Mouse (Mus musculus) embryonic facial prominence, embryonic 13.5 days (tissue): ENCODE results near the gene Srrm3. TPM values are rescaled to one million over a fixed set of nuclear protein-coding genes. Genes with fewer than 3 reads are reported as not detected.

Experiments
- ATAC-seq: fragments of 200-750 bp; cut with Nextera tagmentation; 2 replicates; pipeline ENCODE4 v1.8.0; 2017; ENCODE audit warnings: low read depth; ENCODE audit not compliant: insufficient number of reproducible peaks, insufficient read depth, low FRiP score, low TSS enrichment
- H3K27ac ChIP-seq: fragments of 300-500 bp; sonication (generic); 2 replicates; pipeline ENCODE4 v1.5.1; 2015; ENCODE audit warnings: moderate library complexity, mild to moderate bottlenecking, inconsistent platforms
- H3K27me3 ChIP-seq: fragments of 300-500 bp; sonication (generic); 2 replicates; pipeline ENCODE4 v1.6.1; 2015; ENCODE audit warnings: mild to moderate bottlenecking, inconsistent platforms
- H3K36me3 ChIP-seq: fragments of 300-500 bp; sonication (generic); 2 replicates; pipeline ENCODE4 v1.6.1; 2015; ENCODE audit warnings: mild to moderate bottlenecking, inconsistent platforms
- H3K4me1 ChIP-seq: fragments of 300-500 bp; sonication (generic); 2 replicates; pipeline ENCODE4 v1.6.1; 2015; ENCODE audit warnings: inconsistent platforms
- H3K4me2 ChIP-seq: fragments of 300-500 bp; sonication (generic); 2 replicates; pipeline ENCODE4 v1.6.1; 2015; ENCODE audit warnings: moderate library complexity, mild to moderate bottlenecking, inconsistent platforms
- H3K4me3 ChIP-seq: fragments of 300-500 bp; sonication (generic); 2 replicates; pipeline ENCODE4 v1.5.1; 2015; ENCODE audit warnings: mild to moderate bottlenecking, inconsistent platforms
- H3K9ac ChIP-seq: fragments of 300-500 bp; sonication (generic); 2 replicates; pipeline ENCODE4 v1.6.1; 2015; ENCODE audit warnings: mild to moderate bottlenecking, inconsistent platforms
- H3K9me3 ChIP-seq: fragments of 300-500 bp; sonication (generic); 2 replicates; pipeline ENCODE4 v1.6.1; 2016; ENCODE audit warnings: inconsistent platforms
- WGBS: fragments of 180-500 bp; shearing (Covaris S2); methylation state at CpG from one replicate; pipeline ENCODE4 v1.1.7; 2015; ENCODE audit warnings: mixed read lengths; 5-methylcytosine and 5-hydroxymethylcytosine counted together
- polyA plus RNA-seq: library from polyadenylated mRNA; unstranded; fragments of >200 nt; fragmentation: Nextera tagmentation; extraction: Ambion mirVana; gene quantifications from 2 replicates; pipeline ENCODE4 v1.2.1, GENCODE M21; 2015

The Srrm3 gene
- polyA plus RNA-seq, 1 experiment from 2014 or later: 1.1 TPM

DNA sequence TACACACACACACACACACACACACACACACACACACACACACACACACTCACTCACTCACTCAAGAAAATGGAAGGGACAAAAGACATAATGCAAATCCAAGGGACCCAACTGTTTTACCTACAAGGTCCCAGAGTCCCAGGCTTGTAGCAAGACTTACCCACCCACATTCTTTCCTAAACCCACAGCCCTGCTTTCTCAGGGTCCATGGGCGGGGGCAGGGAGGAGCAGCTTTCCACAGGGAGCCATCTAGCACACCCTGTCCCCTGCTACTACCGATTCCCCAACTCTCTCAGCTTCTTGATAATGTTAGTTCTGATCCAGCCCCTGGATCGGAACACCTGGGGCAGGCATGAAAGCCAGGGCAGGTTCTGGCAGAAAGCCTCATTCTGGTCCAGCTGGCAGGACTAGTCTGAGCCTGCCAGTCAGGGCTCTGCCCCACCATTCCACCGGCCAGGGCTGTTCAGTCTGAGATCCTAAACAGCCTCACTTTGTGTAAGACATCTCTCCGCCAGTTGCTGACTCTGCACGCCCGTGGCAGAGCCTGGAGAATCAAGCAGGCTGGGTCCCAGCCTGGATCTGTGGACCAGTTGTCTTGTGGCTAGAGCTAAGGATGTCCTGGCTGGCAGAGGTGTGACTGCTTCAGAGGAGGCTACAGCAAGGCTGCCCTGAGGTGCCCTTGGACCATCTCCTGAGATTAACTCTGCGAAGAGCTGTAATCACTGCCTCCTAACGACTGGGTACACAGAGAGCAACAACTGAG is 86.1 kb downstream of the Srrm3 start:
- peak overlapping the region; percentile 46 for H3K9ac ChIP-seq
- ATAC-seq: no peak; the same call in 1 of the 2 replicates
- H3K4me1 ChIP-seq: peaks cover 24% of the 10 kb centered on the region
- H3K4me3 ChIP-seq: no peak overlapping the region
- WGBS: 41% methylated on average over 9 of the region's 9 CpGs
- H3K27me3 ChIP-seq: peaks cover 25% of the 10 kb centered on the region
- no peaks in the 10 kb centered on the region for H3K9me3 ChIP-seq
- H3K27ac ChIP-seq: peak overlapping the region; percentile 79
- no peaks in the 10 kb centered on the region for H3K36me3 ChIP-seq
- H3K4me2 ChIP-seq: peak overlapping the region; percentile 18

DNA sequence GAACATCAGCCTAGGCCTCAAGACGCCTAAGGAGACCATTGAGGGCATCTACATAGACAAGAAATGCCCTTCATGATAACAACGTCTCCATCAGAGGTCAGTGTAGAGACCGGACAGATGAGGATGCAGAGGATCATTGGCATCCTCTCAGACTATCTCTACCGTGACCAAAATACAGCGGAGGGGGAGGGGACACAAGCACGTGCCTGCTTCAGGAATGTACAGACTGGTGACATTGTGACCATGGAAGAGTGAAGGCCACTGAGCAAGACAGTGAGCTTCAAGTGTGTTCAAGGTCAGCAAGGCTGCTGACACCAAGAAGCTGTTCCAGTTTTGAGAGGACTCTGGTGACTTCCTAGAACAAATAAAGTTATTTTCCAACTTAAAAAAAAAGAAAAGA is 88.3 kb downstream of the Srrm3 start:
- H3K4me1 ChIP-seq: peaks cover 15% of the 10 kb centered on the region; the same call in 1 of the 2 replicates
- H3K27me3 ChIP-seq: peaks cover 12% of the 10 kb centered on the region; the same call in 1 of the 2 replicates
- no peak overlapping the region for H3K9ac ChIP-seq
- no peaks in the 10 kb centered on the region for H3K9me3 ChIP-seq
- no peak overlapping the region for H3K27ac ChIP-seq
- H3K36me3 ChIP-seq: no peaks in the 10 kb centered on the region
- no peak overlapping the region for H3K4me2 ChIP-seq
- no peak for ATAC-seq
- 79% methylated on average over 6 of the region's 6 CpGs for WGBS
- H3K4me3 ChIP-seq: no peak overlapping the region

GRCm38 (mm10) chr5:135898028-135898427 is 91.3 kb downstream of the Srrm3 start:
- Histone ChIP-seq H3K4me1 (peaks cover 7% of the 10 kb centered on the region), H3K27me3 (no peaks in the 10 kb centered on the region), H3K4me3 (no peak overlapping the region), H3K36me3 (no peaks in the 10 kb centered on the region), H3K27ac (no peak overlapping the region), H3K9ac (no peak overlapping the region), H3K9me3 (no peaks in the 10 kb centered on the region), H3K4me2 (no peak overlapping the region)
- WGBS: 18% methylated on average over 3 of the region's 3 CpGs
- ATAC-seq: no peak

DNA sequence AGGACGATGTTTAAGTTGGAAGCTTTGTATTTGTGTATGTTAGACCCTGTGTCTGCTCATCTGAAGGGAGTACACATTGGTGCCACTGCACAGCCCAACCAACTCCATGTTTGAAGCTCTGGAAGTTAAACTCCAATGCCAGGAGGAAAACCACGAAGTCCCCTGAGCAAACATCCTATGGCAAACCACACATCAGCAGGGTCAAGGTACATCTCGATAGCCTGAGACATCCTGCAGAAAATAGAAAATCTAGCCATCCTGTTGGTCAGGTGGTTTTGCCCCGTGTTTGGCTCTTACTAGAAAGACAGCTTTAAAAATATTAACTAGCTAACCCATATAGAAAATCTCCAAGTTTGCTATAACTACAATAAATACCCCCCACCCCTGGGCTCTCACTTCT is 92.3 kb downstream of the Srrm3 start:
- WGBS: 86% methylated on average over 4 of the region's 4 CpGs
- H3K9me3 ChIP-seq: no peaks in the 10 kb centered on the region
- H3K36me3 ChIP-seq: no peaks in the 10 kb centered on the region
- H3K27ac ChIP-seq: no peak overlapping the region
- H3K4me2 ChIP-seq: no peak overlapping the region
- no peak for ATAC-seq
- no peak overlapping the region for H3K4me3 ChIP-seq
- H3K4me1 ChIP-seq: peaks cover 9% of the 10 kb centered on the region; the same call in 1 of the 2 replicates
- H3K27me3 ChIP-seq: no peaks in the 10 kb centered on the region
- H3K9ac ChIP-seq: no peak overlapping the region

- WGBS: 48% methylated on average over 4 of the region's 4 CpGs
Measured at GRCm38 (mm10) chr5:135899833-135900232, 93.1 kb downstream of the Srrm3 start.

DNA sequence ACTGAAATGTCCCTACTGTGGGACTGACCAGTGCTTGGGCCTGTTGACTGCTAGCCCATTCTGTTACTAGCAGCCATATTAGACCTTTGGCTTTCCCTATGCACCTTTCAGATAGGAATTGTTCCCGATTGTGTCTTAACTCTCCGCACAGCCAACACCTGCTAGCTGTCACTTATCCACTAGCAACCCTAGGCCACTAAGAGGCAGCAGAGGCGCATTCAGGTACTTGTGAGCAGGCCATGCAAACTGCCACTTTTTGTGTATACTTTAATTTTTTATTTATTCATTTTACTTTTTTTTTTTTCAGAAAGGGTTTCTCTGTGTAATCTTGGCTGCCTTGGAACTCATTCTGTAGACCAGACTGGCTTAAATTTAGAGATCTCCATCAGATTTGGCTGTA is 94.0 kb downstream of the Srrm3 start:
- peaks cover 4% of the 10 kb centered on the region; the same call in 1 of the 2 replicates for H3K36me3 ChIP-seq
- H3K9ac ChIP-seq: no peak overlapping the region
- no peaks in the 10 kb centered on the region for H3K27me3 ChIP-seq
- ATAC-seq: no peak
- no peak overlapping the region for H3K27ac ChIP-seq
- no peaks in the 10 kb centered on the region for H3K9me3 ChIP-seq
- H3K4me3 ChIP-seq: no peak overlapping the region
- H3K4me1 ChIP-seq: peaks cover 20% of the 10 kb centered on the region
- 81% methylated on average over 3 of the region's 3 CpGs for WGBS
- H3K4me2 ChIP-seq: no peak overlapping the region

More at GRCm38 (mm10) chr5:135899833-135900232, 93.1 kb downstream of the Srrm3 start:
- no peak overlapping the region for H3K4me2 ChIP-seq
- H3K9me3 ChIP-seq: no peaks in the 10 kb centered on the region
- no peaks in the 10 kb centered on the region for H3K27me3 ChIP-seq
- H3K9ac ChIP-seq: no peak overlapping the region
- peaks cover 4% of the 10 kb centered on the region; the same call in 1 of the 2 replicates for H3K36me3 ChIP-seq
- ATAC-seq: no peak
- peaks cover 17% of the 10 kb centered on the region for H3K4me1 ChIP-seq
- H3K4me3 ChIP-seq: no peak overlapping the region
- no peak overlapping the region for H3K27ac ChIP-seq

GRCm38 (mm10) chr5:135901354-135902095 is 94.8 kb downstream of the Srrm3 start:
- Histone ChIP-seq H3K4me2 (no peak overlapping the region), H3K36me3 (peaks cover 5% of the 10 kb centered on the region), H3K9ac (no peak overlapping the region), H3K27ac (no peak overlapping the region), H3K27me3 (no peaks in the 10 kb centered on the region), H3K4me3 (no peak overlapping the region), H3K9me3 (no peaks in the 10 kb centered on the region), H3K4me1 (peaks cover 25% of the 10 kb centered on the region)
- 63% methylated on average over 6 of the region's 6 CpGs for WGBS
- no peak for ATAC-seq

DNA sequence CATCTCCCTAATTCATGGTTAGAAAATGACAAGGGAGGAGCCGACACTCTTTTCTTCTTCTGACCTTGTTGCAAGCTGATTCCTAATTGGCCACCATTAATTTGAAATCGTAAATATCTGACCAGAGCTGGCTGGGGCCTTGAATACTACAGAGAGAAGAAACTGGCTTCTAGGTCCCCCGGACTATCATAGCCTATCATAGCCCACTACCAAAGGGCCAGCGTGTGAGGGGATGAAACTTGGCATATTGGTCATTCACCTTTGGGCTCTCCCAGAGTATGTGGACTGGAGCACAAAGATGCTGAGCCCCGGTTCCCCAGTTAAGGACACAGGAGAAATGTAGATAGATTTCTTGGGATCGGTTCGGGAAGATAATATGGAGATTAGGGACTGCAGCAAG is 96.4 kb downstream of the Srrm3 start:
- H3K4me3 ChIP-seq: peak overlapping the region; percentile 48
- WGBS: 29% methylated on average over 7 of the region's 7 CpGs
- peak overlapping the region; percentile 69 for H3K27ac ChIP-seq
- no peaks in the 10 kb centered on the region for H3K9me3 ChIP-seq
- ATAC-seq: no peak
- H3K4me1 ChIP-seq: peaks cover 28% of the 10 kb centered on the region
- peak overlapping the region; percentile 81 for H3K4me2 ChIP-seq
- peaks cover 21% of the 10 kb centered on the region for H3K36me3 ChIP-seq
- H3K27me3 ChIP-seq: no peaks in the 10 kb centered on the region
- peak overlapping the region; percentile 69 for H3K9ac ChIP-seq

DNA sequence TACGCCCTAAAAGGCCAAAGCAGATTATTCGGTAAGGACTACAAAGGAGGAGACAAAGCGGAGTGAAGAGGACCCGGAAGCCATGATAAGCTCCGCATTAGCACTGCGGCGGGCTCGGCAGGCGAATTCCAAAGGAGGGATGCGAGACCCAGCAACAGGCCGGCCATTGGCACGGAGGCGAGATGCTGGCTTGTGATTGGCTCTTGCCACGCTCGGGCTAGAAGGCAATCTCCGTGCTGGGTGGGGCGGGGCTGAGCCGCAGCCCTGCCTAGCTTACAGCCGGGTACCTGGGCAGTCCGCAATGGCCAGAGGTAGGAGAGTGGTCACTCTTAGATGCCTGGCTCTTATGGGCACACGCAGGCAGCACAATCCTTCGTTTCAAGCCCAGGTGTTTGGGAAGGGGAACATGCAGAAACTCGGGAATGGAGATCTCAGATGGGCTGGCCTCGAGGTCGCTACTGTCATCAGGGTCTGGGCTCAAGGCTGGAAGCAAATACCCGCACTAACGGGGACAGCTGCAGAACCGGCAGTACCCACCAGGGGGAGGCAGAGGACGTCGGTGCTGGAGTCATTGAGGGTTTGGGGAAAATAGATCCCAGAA is 97.0 kb downstream of the Srrm3 start:
- Histone ChIP-seq H3K4me3 (peak overlapping the region; percentile 48), H3K9ac (peak overlapping the region; percentile 69), H3K4me2 (peak overlapping the region; percentile 81), H3K36me3 (peaks cover 25% of the 10 kb centered on the region), H3K27me3 (no peaks in the 10 kb centered on the region), H3K9me3 (no peaks in the 10 kb centered on the region), H3K27ac (peak overlapping the region; percentile 69), H3K4me1 (peaks cover 29% of the 10 kb centered on the region)
- ATAC-seq: peak; percentile 90
- under 1% methylated on average over 30 of the region's 30 CpGs for WGBS

- Histone ChIP-seq H3K4me3 (peak overlapping the region; percentile 48; the same call in 1 of the 2 replicates), H3K36me3 (peaks cover 31% of the 10 kb centered on the region), H3K27me3 (no peaks in the 10 kb centered on the region), H3K4me2 (peak overlapping the region; percentile 81), H3K4me1 (peaks cover 34% of the 10 kb centered on the region), H3K9ac (no peak overlapping the region), H3K27ac (peak overlapping the region; percentile 69), H3K9me3 (no peaks in the 10 kb centered on the region)
- no peak for ATAC-seq
- 59% methylated on average over 5 of the region's 5 CpGs for WGBS
Measured at GRCm38 (mm10) chr5:135904259-135904658, 97.6 kb downstream of the Srrm3 start.

DNA sequence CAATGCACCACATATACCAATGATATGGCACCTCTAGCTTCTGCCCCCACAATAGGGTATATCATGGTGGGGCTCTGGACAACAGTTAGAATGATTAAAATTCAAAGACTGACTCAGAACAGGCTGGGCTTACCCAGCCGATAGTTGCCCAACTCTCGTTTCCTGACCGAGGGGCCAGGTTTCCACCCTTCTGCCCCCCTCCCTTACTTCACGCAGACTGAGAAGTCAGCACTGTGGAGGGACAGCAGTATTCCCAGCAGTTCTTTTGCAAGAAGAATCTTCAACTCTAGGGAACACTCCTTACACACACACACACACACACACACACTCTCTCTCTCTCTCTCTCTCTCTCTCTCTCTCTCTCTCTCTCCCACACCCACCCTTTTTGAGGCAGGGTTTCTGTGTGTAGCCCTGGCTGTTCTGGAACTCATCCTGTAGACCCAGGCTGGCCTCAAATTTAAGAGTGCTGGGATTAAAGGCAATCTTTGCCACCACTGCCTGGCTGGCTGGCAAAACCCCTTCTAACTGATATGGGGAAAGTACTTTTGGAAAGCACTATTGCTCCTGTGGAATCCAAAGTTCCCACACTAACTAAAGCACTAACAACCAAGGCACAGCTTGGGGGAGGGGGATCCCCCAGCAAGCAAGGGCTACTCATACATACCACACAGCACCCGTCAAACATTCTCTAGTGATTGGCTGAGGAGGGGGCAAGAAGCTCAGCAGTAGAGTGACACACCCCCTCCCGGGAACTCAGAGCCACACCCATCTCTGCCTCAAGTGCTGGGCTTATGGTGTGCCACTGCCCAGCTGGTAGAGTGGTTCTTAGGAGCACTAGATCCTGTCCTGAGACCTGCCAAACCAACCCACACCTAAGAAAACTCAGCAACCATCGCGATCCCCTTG is 98.9 kb downstream of the Srrm3 start:
- Histone ChIP-seq H3K27me3 (no peaks in the 10 kb centered on the region), H3K9me3 (no peaks in the 10 kb centered on the region), H3K4me3 (no peak overlapping the region), H3K4me1 (peaks cover 36% of the 10 kb centered on the region), H3K27ac (0 out of 2 replicates have a peak overlapping the region, but pooled peaks have one; percentile 8), H3K4me2 (no peak overlapping the region), H3K9ac (no peak overlapping the region), H3K36me3 (peaks cover 44% of the 10 kb centered on the region)
- ATAC-seq: no peak
- WGBS: 61% methylated on average over 8 of the region's 8 CpGs
